Mouse (Mus musculus) kidney, adult 2 months (tissue): ENCODE results near the gene Calr4.

ENCODE experiments used
- CTCF ChIP-seq: fragments of 200-500 bp; conservative IDR thresholded peaks from 2 replicates; pipeline ENCODE4 v1.5.1; 2011; ENCODE audit warnings: low read depth, mild to moderate bottlenecking, control low read depth, low read length, moderate library complexity, mixed read lengths; ENCODE audit not compliant: insufficient read depth, insufficient read length
- POLR2A ChIP-seq: fragments of 200-500 bp; IDR thresholded peaks from one replicate; pipeline ENCODE4 v1.6.1; 2011; ENCODE audit warnings: low read depth, low read length, control low read depth

- TF ChIP-seq CTCF, result no peak
- no peak for TF ChIP-seq POLR2A
Measured at GRCm38 (mm10) chr4:109266744-109267143, 32.5 kb downstream of the Calr4 start.
